Mouse (Mus musculus): ENCODE results near the gene Slc25a34.
A peak's percentile ranks its signal among the peaks of the same experiment; 100 is the strongest.

Slc25a34 gene

GRCm38 (mm10) chr4:141623666-141624065 is at the start of gene Slc25a34:
Gene Slc25a34, minus strand, starts transcription at chr4:141623821.
- peak; percentile 66 to 77 for DNase-seq

- no peak for DNase-seq
Measured at GRCm38 (mm10) chr4:141672325-141672724, 48.7 kb upstream of the Slc25a34 start.

GRCm38 (mm10) chr4:141671389-141671788 is 47.8 kb upstream of the Slc25a34 start:
- DNase-seq: no peak

- peak; percentile 78 for DNase-seq
Measured at GRCm38 (mm10) chr4:141669898-141670712, 46.5 kb upstream of the Slc25a34 start.

- no peak for DNase-seq
Measured at GRCm38 (mm10) chr4:141664799-141665198, 41.2 kb upstream of the Slc25a34 start, which contains the start of gene Plekhm2. Gene Plekhm2, minus strand, starts transcription at chr4:141664899.

- peak; percentile 77 to 82 for DNase-seq
Measured at GRCm38 (mm10) chr4:141664011-141664745, 40.6 kb upstream of the Slc25a34 start.

- peak in 1 of 2 experiments; percentile 26 for DNase-seq
Measured at GRCm38 (mm10) chr4:141663122-141663931, 39.7 kb upstream of the Slc25a34 start.

- DNase-seq: no peak
Measured at GRCm38 (mm10) chr4:141660884-141661283, 37.3 kb upstream of the Slc25a34 start.

GRCm38 (mm10) chr4:141659739-141660138 is 36.1 kb upstream of the Slc25a34 start:
- no peak for DNase-seq

GRCm38 (mm10) chr4:141658846-141659484 is 35.3 kb upstream of the Slc25a34 start:
- DNase-seq: no peak

GRCm38 (mm10) chr4:141656932-141657331 is 33.3 kb upstream of the Slc25a34 start:
- DNase-seq: no peak

GRCm38 (mm10) chr4:141655908-141656608 is 32.4 kb upstream of the Slc25a34 start:
- DNase-seq: peak; percentile 66 to 77

- DNase-seq: no peak
Measured at GRCm38 (mm10) chr4:141654509-141654908, 30.9 kb upstream of the Slc25a34 start.

- peak; percentile 58 to 68 for DNase-seq
Measured at GRCm38 (mm10) chr4:141653813-141654212, 30.2 kb upstream of the Slc25a34 start.

- DNase-seq: no peak
Measured at GRCm38 (mm10) chr4:141653044-141653443, 29.4 kb upstream of the Slc25a34 start.

- no peak for DNase-seq
Measured at GRCm38 (mm10) chr4:141651944-141652343, 28.3 kb upstream of the Slc25a34 start.

- DNase-seq: no peak
Measured at GRCm38 (mm10) chr4:141651286-141651685, 27.7 kb upstream of the Slc25a34 start.

GRCm38 (mm10) chr4:141649244-141649643 is 25.6 kb upstream of the Slc25a34 start:
- DNase-seq: no peak

GRCm38 (mm10) chr4:141648262-141648661 is 24.6 kb upstream of the Slc25a34 start:
- no peak for DNase-seq

GRCm38 (mm10) chr4:141647187-141647586 is 23.6 kb upstream of the Slc25a34 start:
- no peak for DNase-seq

- no peak for DNase-seq
Measured at GRCm38 (mm10) chr4:141645988-141646387, 22.4 kb upstream of the Slc25a34 start.
